Mouse (Mus musculus): Measurements from ENCODE around the gene Olfr725.

- TF ChIP-seq CTCF (IDR thresholded peaks at IDR 0.05; ENCODE audit: low read depth) (peak; percentile 52), EP300 (IDR thresholded peaks at IDR 0.05; ENCODE audit: low read depth) (no peak)
These were observed 22.0 kb upstream of the Olfr725 start for GRCm38 (mm10) chr14:50061955-50062732.

All from heart, postnatal 0 days (tissue).